Mouse (Mus musculus) embryonic facial prominence, embryonic 15.5 days (tissue): ENCODE measurements around the gene A630076J17Rik. TPM values are rescaled to one million over a fixed set of nuclear protein-coding genes. Genes with fewer than 3 reads are reported as not detected.
A peak's percentile ranks its signal among the peaks of the same experiment; 100 is the strongest.

Experiments
- ATAC-seq: fragments of 200-750 bp; cut with Nextera tagmentation; 2 replicates; pipeline ENCODE4 v1.8.0; 2017; ENCODE audit warnings: low read depth, moderate TSS enrichment; ENCODE audit not compliant: insufficient number of reproducible peaks, low FRiP score, low TSS enrichment
- H3K27ac ChIP-seq: fragments of 300-500 bp; sonication (generic); replicated peaks from 2 replicates; pipeline ENCODE4 v1.5.1; 2015; ENCODE audit warnings: mild to moderate bottlenecking, inconsistent platforms
- H3K27me3 ChIP-seq: fragments of 300-500 bp; sonication (generic); 2 replicates; pipeline ENCODE4 v1.6.1; 2015; ENCODE audit warnings: inconsistent platforms
- H3K36me3 ChIP-seq: fragments of 300-500 bp; sonication (generic); 2 replicates; pipeline ENCODE4 v1.6.1; 2015; ENCODE audit warnings: mild to moderate bottlenecking, inconsistent platforms
- H3K4me1 ChIP-seq: fragments of 300-500 bp; sonication (generic); 2 replicates; pipeline ENCODE4 v1.6.1; 2015; ENCODE audit warnings: inconsistent platforms
- H3K4me2 ChIP-seq: fragments of 300-500 bp; sonication (generic); replicated peaks from 2 replicates; pipeline ENCODE4 v1.6.1; 2015; ENCODE audit warnings: mild to moderate bottlenecking, inconsistent platforms
- H3K4me3 ChIP-seq: fragments of 300-500 bp; sonication (generic); replicated peaks from 2 replicates; pipeline ENCODE4 v1.5.1; 2015; ENCODE audit warnings: mild to moderate bottlenecking, inconsistent platforms
- H3K9ac ChIP-seq: fragments of 300-500 bp; sonication (generic); 2 replicates; pipeline ENCODE4 v1.6.1; 2015; ENCODE audit warnings: inconsistent platforms
- H3K9me3 ChIP-seq: fragments of 300-500 bp; sonication (generic); replicated peaks from 2 replicates; pipeline ENCODE4 v1.6.1; 2016; ENCODE audit warnings: inconsistent platforms
- WGBS: fragments of 180-500 bp; shearing (Covaris S2); methylation state at CpG from one replicate; pipeline ENCODE4 v1.1.7; 2015; 5-methylcytosine and 5-hydroxymethylcytosine counted together
- polyA plus RNA-seq: library from polyadenylated mRNA; unstranded; fragments of >200 nt; fragmentation: Nextera tagmentation; extraction: Ambion mirVana; gene quantifications from 2 replicates; pipeline ENCODE4 v1.2.1, GENCODE M21; 2015

The A630076J17Rik gene
- polyA plus RNA-seq, 1 experiment from 2014 or later, result not detected

- no peak overlapping the region for H3K27ac ChIP-seq
- no peak for ATAC-seq
- no peaks in the 10 kb centered on the region for H3K9me3 ChIP-seq
- no peaks in the 10 kb centered on the region for H3K36me3 ChIP-seq
- 22% methylated on average over 4 of the region's 4 CpGs for WGBS
- H3K9ac ChIP-seq, result no peak overlapping the region
- H3K4me2 ChIP-seq, result no peak overlapping the region
- H3K4me3 ChIP-seq, result no peak overlapping the region
- H3K27me3 ChIP-seq, result no peaks in the 10 kb centered on the region
- peaks cover 14% of the 10 kb centered on the region; the same call in 1 of the 2 replicates for H3K4me1 ChIP-seq
Measured at GRCm38 (mm10) chr3:107231202-107231601, 788 bp downstream of the A630076J17Rik start.

GRCm38 (mm10) chr3:107233351-107233813 lies 3.0 kb downstream of the A630076J17Rik start:
- peak overlapping the region; percentile 24; the same call in 1 of the 2 replicates for H3K4me2 ChIP-seq
- no peak overlapping the region for H3K27ac ChIP-seq
- H3K4me1 ChIP-seq, result peaks cover 14% of the 10 kb centered on the region; the same call in 1 of the 2 replicates
- H3K27me3 ChIP-seq, result no peaks in the 10 kb centered on the region
- H3K9ac ChIP-seq, result no peak overlapping the region
- H3K36me3 ChIP-seq, result no peaks in the 10 kb centered on the region
- H3K4me3 ChIP-seq, result no peak overlapping the region
- ATAC-seq, result no peak
- WGBS, result 7% methylated on average over 11 of the region's 11 CpGs
- H3K9me3 ChIP-seq, result no peaks in the 10 kb centered on the region

- no peak for ATAC-seq
- 29% methylated on average over 2 of the region's 2 CpGs for WGBS
Measured at GRCm38 (mm10) chr3:107233945-107234344, 3.5 kb downstream of the A630076J17Rik start.

GRCm38 (mm10) chr3:107238051-107238450 lies 7.6 kb downstream of the A630076J17Rik start:
- no peak overlapping the region for H3K9ac ChIP-seq
- 0 out of 2 replicates have a peak, but pooled peaks cover 3% of the 10 kb centered on the region for H3K4me1 ChIP-seq
- no peak overlapping the region for H3K4me3 ChIP-seq
- H3K36me3 ChIP-seq, result no peaks in the 10 kb centered on the region
- no peak overlapping the region for H3K27ac ChIP-seq
- ATAC-seq, result no peak
- no peaks in the 10 kb centered on the region for H3K9me3 ChIP-seq
- H3K4me2 ChIP-seq, result no peak overlapping the region
- H3K27me3 ChIP-seq, result no peaks in the 10 kb centered on the region
- WGBS, result 33% methylated on average over 2 of the region's 2 CpGs

More at GRCm38 (mm10) chr3:107233945-107234344, 3.5 kb downstream of the A630076J17Rik start:
- H3K36me3 ChIP-seq, result no peaks in the 10 kb centered on the region
- no peaks in the 10 kb centered on the region for H3K9me3 ChIP-seq
- H3K4me3 ChIP-seq, result no peak overlapping the region
- no peak overlapping the region for H3K4me2 ChIP-seq
- H3K9ac ChIP-seq, result no peak overlapping the region
- no peak overlapping the region for H3K27ac ChIP-seq
- peaks cover 14% of the 10 kb centered on the region; the same call in 1 of the 2 replicates for H3K4me1 ChIP-seq
- H3K27me3 ChIP-seq, result no peaks in the 10 kb centered on the region

GRCm38 (mm10) chr3:107238471-107238980 lies 8.1 kb downstream of the A630076J17Rik start:
- WGBS, result 84% methylated on average over 8 of the region's 8 CpGs
- Histone ChIP-seq H3K27ac (no peak overlapping the region), H3K9me3 (no peaks in the 10 kb centered on the region), H3K9ac (no peak overlapping the region), H3K4me3 (no peak overlapping the region), H3K4me1 (no peaks in the 10 kb centered on the region), H3K36me3 (no peaks in the 10 kb centered on the region), H3K27me3 (no peaks in the 10 kb centered on the region), H3K4me2 (no peak overlapping the region)
- ATAC-seq, result no peak

GRCm38 (mm10) chr3:107239607-107240006 lies 9.2 kb downstream of the A630076J17Rik start, which contains the start of gene Prok1:
Gene Prok1 (minus strand): TSS chr3:107239707.
- H3K9ac ChIP-seq, result no peak within 1 kb of the TSS
- H3K27me3 ChIP-seq, result no peaks in the 10 kb centered on the region
- H3K27ac ChIP-seq, result no peak within 1 kb of the TSS
- no peak within 1 kb of the TSS for H3K4me2 ChIP-seq
- H3K9me3 ChIP-seq, result no peaks in the 10 kb centered on the region
- H3K36me3 ChIP-seq, result no peaks in the 10 kb centered on the region
- H3K4me3 ChIP-seq, result no peak within 1 kb of the TSS
- no peaks in the 10 kb centered on the region for H3K4me1 ChIP-seq
- WGBS, result 90% methylated on average over 9 of the region's 9 CpGs
- no peak for ATAC-seq

- H3K9ac ChIP-seq, result no peak overlapping the region
Measured at GRCm38 (mm10) chr3:107241389-107242094, 11.1 kb downstream of the A630076J17Rik start.

DNA sequence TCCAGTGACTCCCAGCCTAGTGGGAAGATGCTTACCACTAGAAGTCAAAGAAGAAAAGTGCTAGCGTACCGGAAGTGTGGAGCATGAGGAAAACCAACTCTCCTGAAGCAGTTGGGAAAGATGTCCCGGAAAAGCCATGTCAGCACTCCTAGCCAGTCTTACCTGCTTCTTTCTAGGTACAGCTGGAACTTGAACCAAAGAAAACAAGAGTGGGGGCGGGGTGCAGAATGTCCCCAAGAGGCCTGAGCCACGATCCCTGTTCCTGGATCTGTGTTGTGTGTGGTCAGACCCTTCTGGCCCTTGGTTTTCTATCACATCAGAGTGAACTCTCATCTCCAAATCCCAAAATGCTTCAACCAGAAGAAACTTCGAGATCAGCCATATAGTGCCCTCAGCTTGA lies 16.5 kb downstream of the A630076J17Rik start:
- 70% methylated on average over 6 of the region's 6 CpGs for WGBS
- H3K4me3 ChIP-seq, result no peak overlapping the region
- ATAC-seq, result no peak
- H3K9ac ChIP-seq, result no peak overlapping the region
- H3K36me3 ChIP-seq, result no peaks in the 10 kb centered on the region
- no peaks in the 10 kb centered on the region for H3K9me3 ChIP-seq
- no peak overlapping the region for H3K27ac ChIP-seq
- peaks cover 3% of the 10 kb centered on the region; the same call in 1 of the 2 replicates for H3K4me1 ChIP-seq
- no peak overlapping the region for H3K4me2 ChIP-seq
- no peaks in the 10 kb centered on the region for H3K27me3 ChIP-seq

More at GRCm38 (mm10) chr3:107241389-107242094, 11.1 kb downstream of the A630076J17Rik start:
- Histone ChIP-seq H3K27ac (no peak overlapping the region), H3K9me3 (no peaks in the 10 kb centered on the region), H3K4me1 (no peaks in the 10 kb centered on the region), H3K36me3 (no peaks in the 10 kb centered on the region), H3K4me2 (no peak overlapping the region), H3K27me3 (no peaks in the 10 kb centered on the region), H3K4me3 (no peak overlapping the region)
- WGBS, result 40% methylated on average over 14 of the region's 14 CpGs
- ATAC-seq, result no peak

- Histone ChIP-seq H3K4me3 (no peak overlapping the region), H3K4me1 (peaks cover 3% of the 10 kb centered on the region; the same call in 1 of the 2 replicates), H3K9me3 (no peaks in the 10 kb centered on the region), H3K27me3 (no peaks in the 10 kb centered on the region), H3K9ac (no peak overlapping the region), H3K36me3 (no peaks in the 10 kb centered on the region), H3K27ac (no peak overlapping the region), H3K4me2 (no peak overlapping the region)
- WGBS, result 48% methylated on average over 3 of the region's 3 CpGs
- ATAC-seq, result no peak
Measured at GRCm38 (mm10) chr3:107249042-107249441, 18.6 kb downstream of the A630076J17Rik start.

- Histone ChIP-seq H3K4me1 (peaks cover 3% of the 10 kb centered on the region; the same call in 1 of the 2 replicates), H3K9me3 (no peaks in the 10 kb centered on the region), H3K4me2 (no peak overlapping the region), H3K36me3 (no peaks in the 10 kb centered on the region), H3K4me3 (no peak overlapping the region), H3K27me3 (no peaks in the 10 kb centered on the region), H3K9ac (no peak overlapping the region), H3K27ac (no peak overlapping the region)
- ATAC-seq, result no peak
- WGBS, result 62% methylated on average over 2 of the region's 2 CpGs
Measured at GRCm38 (mm10) chr3:107250320-107250719, 19.9 kb downstream of the A630076J17Rik start.

- Histone ChIP-seq H3K36me3 (no peaks in the 10 kb centered on the region), H3K27ac (no peak overlapping the region), H3K4me1 (peaks cover 3% of the 10 kb centered on the region; the same call in 1 of the 2 replicates), H3K9ac (no peak overlapping the region), H3K4me3 (no peak overlapping the region), H3K9me3 (no peaks in the 10 kb centered on the region), H3K27me3 (no peaks in the 10 kb centered on the region), H3K4me2 (no peak overlapping the region)
- 71% methylated on average over 4 of the region's 4 CpGs for WGBS
- ATAC-seq, result no peak
Measured at GRCm38 (mm10) chr3:107252035-107252434, 21.6 kb downstream of the A630076J17Rik start.
